Mouse (Mus musculus) midbrain, postnatal 0 days (tissue): ENCODE measurements around the gene Mrpl51. TPM values are rescaled to one million over a fixed set of nuclear protein-coding genes. Genes with fewer than 3 reads are reported as not detected.

Source experiments
- ATAC-seq: fragments of 200-750 bp; cut with Nextera tagmentation; 2 replicates; pipeline ENCODE4 v1.8.0; 2017; ENCODE audit warnings: moderate number of reproducible peaks, mild to moderate bottlenecking, moderate TSS enrichment, moderate library complexity; ENCODE audit not compliant: low FRiP score
- DNase-seq: peaks from one replicate; pipeline ENCODE4 v3.0.0-alpha.2; 2015; ENCODE audit warnings: low spot score
- H3K27ac ChIP-seq: fragments of 300-500 bp; sonication (generic); 2 replicates; pipeline ENCODE4 v1.5.1; 2014; ENCODE audit warnings: low read depth, mild to moderate bottlenecking, low read length, mixed read lengths
- H3K27me3 ChIP-seq: fragments of 300-500 bp; sonication (generic); 2 replicates; pipeline ENCODE4 v1.6.1; 2014; ENCODE audit warnings: low read length, control low read depth, mixed read lengths; ENCODE audit not compliant: insufficient read depth
- H3K36me3 ChIP-seq: fragments of 300-500 bp; sonication (generic); 2 replicates; pipeline ENCODE4 v1.6.1; 2014; ENCODE audit warnings: low read length, control low read depth, mixed read lengths; ENCODE audit not compliant: insufficient read depth
- H3K4me1 ChIP-seq: fragments of 300-500 bp; sonication (generic); 2 replicates; pipeline ENCODE4 v1.6.1; 2014; ENCODE audit warnings: mild to moderate bottlenecking, control low read depth, antibody characterized with exemption, low read length, mixed read lengths; ENCODE audit not compliant: insufficient read depth
- H3K4me2 ChIP-seq: fragments of 300-500 bp; sonication (generic); 2 replicates; pipeline ENCODE4 v1.6.1; 2014; ENCODE audit warnings: low read depth, mild to moderate bottlenecking, low read length, mixed read lengths; ENCODE audit not compliant: poor library complexity, severe bottlenecking
- H3K4me3 ChIP-seq: fragments of 300-500 bp; sonication (generic); 2 replicates; pipeline ENCODE4 v1.5.1; 2014; ENCODE audit warnings: low read depth, mild to moderate bottlenecking, low read length, moderate library complexity
- H3K9ac ChIP-seq: fragments of 300-500 bp; sonication (generic); replicated peaks from 2 replicates; pipeline ENCODE4 v1.6.1; 2014; ENCODE audit warnings: mild to moderate bottlenecking, low read length, moderate library complexity, mixed read lengths; ENCODE audit not compliant: poor library complexity, severe bottlenecking
- H3K9me3 ChIP-seq: fragments of 300-500 bp; sonication (generic); 2 replicates; pipeline ENCODE4 v1.6.1; 2016; ENCODE audit warnings: low read length, control low read depth
- CTCF ChIP-seq: IDR thresholded peaks from 2 replicates; pipeline ENCODE4 v1.5.1; 2016; ENCODE audit warnings: antibody characterized with exemption, mild to moderate bottlenecking
- WGBS: fragments of 180-500 bp; shearing (Covaris S2); extraction: QIAGEN DNeasy Blood & Tissue Kit; methylation state at CpG from one replicate; pipeline ENCODE4 v1.1.7; 2014; 5-methylcytosine and 5-hydroxymethylcytosine counted together
- polyA plus RNA-seq: library from polyadenylated mRNA; unstranded; fragments of >200 nt; fragmentation: Nextera tagmentation; extraction: Ambion mirVana; gene quantifications from 2 replicates; pipeline ENCODE4 v1.2.1, GENCODE M21; 2015
- total RNA-seq: library from RNA; depleted of rRNA; stranded (reverse); fragments of >200 nt; gene quantifications from 2 replicates; pipeline ENCODE4 v1.2.3, GENCODE M21; 2014

Mrpl51 gene
- total and polyA plus RNA-seq, 2 experiments from 2014 or later: 48.2 to 136 TPM

GRCm38 (mm10) chr6:125156903-125157614 lies 34.5 kb upstream of the Mrpl51 start:
- H3K4me2 ChIP-seq: no peak overlapping the region
- H3K27me3 ChIP-seq: no peaks in the 10 kb centered on the region
- TF ChIP-seq CTCF: no peak
- no peaks in the 10 kb centered on the region for H3K4me1 ChIP-seq
- WGBS: 19% methylated on average over 7 of the region's 7 CpGs
- no peak for DNase-seq
- H3K9me3 ChIP-seq: no peaks in the 10 kb centered on the region
- peaks cover 62% of the 10 kb centered on the region for H3K36me3 ChIP-seq
- no peak overlapping the region for H3K4me3 ChIP-seq
- no peak overlapping the region; the same call in 1 of the 2 replicates for H3K9ac ChIP-seq
- ATAC-seq: no peak
- no peak overlapping the region for H3K27ac ChIP-seq

GRCm38 (mm10) chr6:125158944-125159492 lies 32.6 kb upstream of the Mrpl51 start:
- Histone ChIP-seq H3K4me3 (no peak overlapping the region), H3K36me3 (peaks cover 46% of the 10 kb centered on the region), H3K27me3 (no peaks in the 10 kb centered on the region), H3K9me3 (no peaks in the 10 kb centered on the region), H3K4me1 (peaks cover 5% of the 10 kb centered on the region; the same call in 1 of the 2 replicates), H3K4me2 (no peak overlapping the region), H3K9ac (no peak overlapping the region), H3K27ac (no peak overlapping the region)
- WGBS: 91% methylated on average over 15 of the region's 15 CpGs
- no peak for ATAC-seq
- TF ChIP-seq CTCF: no peak
- DNase-seq: no peak

GRCm38 (mm10) chr6:125159773-125160557 lies 31.6 kb upstream of the Mrpl51 start:
- 82% methylated on average over 7 of the region's 7 CpGs for WGBS

GRCm38 (mm10) chr6:125160558-125160853 lies 31.1 kb upstream of the Mrpl51 start:
- ATAC-seq (no peak), DNase-seq (no peak)
- no peak overlapping the region for H3K9ac ChIP-seq
- H3K4me2 ChIP-seq: no peak overlapping the region
- H3K27ac ChIP-seq: no peak overlapping the region; the same call in 1 of the 2 replicates
- WGBS: 46% methylated on average over 10 of the region's 10 CpGs
- no peak for TF ChIP-seq CTCF
- H3K4me1 ChIP-seq: peaks cover 5% of the 10 kb centered on the region; the same call in 1 of the 2 replicates
- no peaks in the 10 kb centered on the region for H3K9me3 ChIP-seq
- peaks cover 41% of the 10 kb centered on the region for H3K36me3 ChIP-seq
- H3K4me3 ChIP-seq: no peak overlapping the region
- no peaks in the 10 kb centered on the region for H3K27me3 ChIP-seq

More at GRCm38 (mm10) chr6:125159773-125160557, 31.6 kb upstream of the Mrpl51 start:
- Histone ChIP-seq H3K27me3 (no peaks in the 10 kb centered on the region), H3K4me1 (peaks cover 5% of the 10 kb centered on the region; the same call in 1 of the 2 replicates), H3K27ac (no peak overlapping the region), H3K4me3 (no peak overlapping the region), H3K9ac (0 out of 2 replicates have a peak overlapping the region, but pooled peaks have one; percentile 4), H3K4me2 (no peak overlapping the region), H3K36me3 (peaks cover 45% of the 10 kb centered on the region), H3K9me3 (no peaks in the 10 kb centered on the region)
- TF ChIP-seq CTCF: no peak
- no peak for ATAC-seq
- DNase-seq: no peak

- no peak for ATAC-seq
- 19% methylated on average over 22 of the region's 22 CpGs for WGBS
- Histone ChIP-seq H3K36me3 (peaks cover 36% of the 10 kb centered on the region), H3K4me3 (no peak overlapping the region), H3K9ac (no peak overlapping the region), H3K4me1 (peaks cover 5% of the 10 kb centered on the region; the same call in 1 of the 2 replicates), H3K27me3 (no peaks in the 10 kb centered on the region), H3K9me3 (no peaks in the 10 kb centered on the region), H3K27ac (no peak overlapping the region), H3K4me2 (no peak overlapping the region)
- TF ChIP-seq CTCF: no peak
- DNase-seq: peak; percentile 46
Observed at GRCm38 (mm10) chr6:125160854-125161760, 30.5 kb upstream of the Mrpl51 start.
